ENCODE assay signal across 8 mouse cellular contexts in the genomic region with DNA sequence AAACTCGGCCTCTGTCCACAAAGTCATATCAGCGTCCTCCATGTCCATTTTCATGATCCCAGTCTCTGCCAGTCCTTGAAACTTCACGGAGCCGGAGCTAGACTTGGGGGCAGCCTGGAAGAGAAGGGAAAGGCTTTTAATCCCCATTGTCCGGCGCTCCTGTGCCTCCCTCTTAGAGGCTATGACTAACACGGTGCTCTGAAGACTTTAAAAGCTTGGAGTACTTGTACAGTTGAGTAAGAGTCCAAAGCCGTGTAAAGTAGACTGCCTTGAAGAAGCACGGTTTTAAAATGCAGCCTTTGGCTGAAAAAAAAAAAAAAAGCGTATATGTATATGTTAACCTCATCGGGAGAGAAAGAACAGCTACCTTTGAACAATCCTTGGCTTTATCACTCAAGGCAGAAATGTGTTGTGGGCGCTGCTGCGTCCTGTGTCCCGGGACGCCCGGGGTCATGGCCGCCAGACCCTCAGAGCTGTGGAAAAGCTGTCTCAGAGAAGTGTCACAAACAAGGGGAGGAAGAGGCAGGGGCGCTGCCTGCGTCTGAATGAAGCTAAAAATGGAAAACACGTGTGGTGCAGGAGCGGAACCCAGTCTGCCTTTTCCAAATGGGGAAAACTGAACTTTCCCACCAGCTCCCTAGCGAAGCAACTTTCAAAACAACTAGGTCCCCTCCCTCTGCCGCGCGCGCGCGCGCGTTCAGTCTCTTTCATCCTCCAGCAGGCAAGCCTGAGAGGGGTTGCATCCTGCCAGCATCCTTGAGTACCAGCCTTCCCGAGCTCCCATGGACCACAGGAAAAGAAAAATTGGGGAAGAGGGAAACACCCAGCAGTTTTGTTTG.
DNase-seq lines count a peak whose midpoint lies in the region; ATAC-seq and TF ChIP-seq lines count a peak whose summit lies in the region.

No protein-coding gene starts in this region.

- TF ChIP-seq POLR2A in olfactory bulb, adult 2 months (IDR thresholded peaks at IDR 0.05; ENCODE audit: insufficient read depth, low read depth, low read length) = no peak

- TF ChIP-seq CTCF in liver, embryonic 14.5 days (IDR thresholded peaks at IDR 0.05; ENCODE audit: low read depth) = no peak
- no peak for TF ChIP-seq CTCF in olfactory bulb, adult 2 months (IDR thresholded peaks at IDR 0.05; ENCODE audit: insufficient read depth, low read depth, low read length)

- no peaks in the 10 kb centered on the region for H3K9me3 ChIP-seq in forebrain, embryonic 13.5 days (replicated peaks)
- no peaks in the 10 kb centered on the region for H3K9me3 ChIP-seq in hindbrain, embryonic 15.5 days
- no peaks in the 10 kb centered on the region for H3K9me3 ChIP-seq in liver, embryonic 14.5 days (ENCODE audit: control insufficient read depth, low read length)

- peaks cover 52% of the 10 kb centered on the region for H3K27me3 ChIP-seq in forebrain, embryonic 13.5 days
- H3K27me3 ChIP-seq in hindbrain, embryonic 15.5 days = peaks cover 31% of the 10 kb centered on the region
- H3K27me3 ChIP-seq in liver, embryonic 14.5 days (ENCODE audit: control insufficient read depth, insufficient read depth, low read length) = peaks cover 24% of the 10 kb centered on the region

- ATAC-seq in forebrain, embryonic 13.5 days = no peak
- ATAC-seq in hindbrain, embryonic 15.5 days (ENCODE audit: low FRiP score, low read depth) = no peak
- no peak for ATAC-seq in liver, embryonic 14.5 days (ENCODE audit: insufficient read depth)

- WGBS in forebrain, embryonic 13.5 days = under 1% methylated on average over 31 of the region's 31 CpGs
- 2% methylated on average over 31 of the region's 31 CpGs for WGBS in hindbrain, embryonic 15.5 days
- 6% methylated on average over 31 of the region's 31 CpGs for WGBS in liver, embryonic 14.5 days (ENCODE audit: insufficient replicate concordance)
- 10% methylated on average over 31 of the region's 31 CpGs for WGBS in olfactory bulb, adult 2 months

- H3K9ac ChIP-seq in forebrain, embryonic 13.5 days = no peak overlapping the region; the same call in 1 of the 2 replicates
- H3K9ac ChIP-seq in hindbrain, embryonic 15.5 days = no peak overlapping the region
- no peak overlapping the region; the same call in 1 of the 2 replicates for H3K9ac ChIP-seq in liver, embryonic 14.5 days (replicated peaks)

- H3K4me2 ChIP-seq in forebrain, embryonic 13.5 days = peak overlapping the region; percentile 97
- H3K4me2 ChIP-seq in hindbrain, embryonic 15.5 days = peak overlapping the region; percentile 99
- peak overlapping the region; percentile 88 for H3K4me2 ChIP-seq in liver, embryonic 14.5 days (ENCODE audit: low read depth)

- no peak for TF ChIP-seq EP300 in liver, embryonic 14.5 days (IDR thresholded peaks at IDR 0.05; ENCODE audit: low read depth)

- H3K4me1 ChIP-seq in forebrain, embryonic 13.5 days = peaks cover 31% of the 10 kb centered on the region
- H3K4me1 ChIP-seq in hindbrain, embryonic 15.5 days (replicated peaks) = peaks cover 28% of the 10 kb centered on the region
- peaks cover 3 to 9% of the 10 kb centered on the region in 2 experiments for H3K4me1 ChIP-seq in liver, embryonic 14.5 days (replicated peaks; ENCODE audit: control insufficient read depth in 2 of 2, insufficient read depth in 2 of 2, low read length in 1 of 2)
- H3K4me1 ChIP-seq in olfactory bulb, adult 2 months (ENCODE audit: control insufficient read depth, insufficient read depth, low read length) = peaks cover 8% of the 10 kb centered on the region

- no peaks in the 10 kb centered on the region for H3K36me3 ChIP-seq in forebrain, embryonic 13.5 days (ENCODE audit: poor library complexity, severe bottlenecking)
- no peaks in the 10 kb centered on the region for H3K36me3 ChIP-seq in hindbrain, embryonic 15.5 days
- no peaks in the 10 kb centered on the region for H3K36me3 ChIP-seq in liver, embryonic 14.5 days (replicated peaks; ENCODE audit: control insufficient read depth, insufficient read depth, low read depth)

- H3K27ac ChIP-seq in forebrain, embryonic 13.5 days = no peak overlapping the region
- no peak overlapping the region for H3K27ac ChIP-seq in hindbrain, embryonic 15.5 days (replicated peaks)
- no peak overlapping the region for H3K27ac ChIP-seq in liver, embryonic 14.5 days
- no peak overlapping the region for H3K27ac ChIP-seq in olfactory bulb, adult 2 months (ENCODE audit: insufficient read depth, low read depth, low read length)

- peak; percentile 24 for DNase-seq in urinary bladder, postnatal 14 days (ENCODE audit: low spot score)
- no peak for DNase-seq in urinary bladder, adult 18-20 months (ENCODE audit: low spot score in 2 of 2)
- no peak for DNase-seq in liver, embryonic 14.5 days (ENCODE audit: low read depth in 3 of 3, low spot score in 3 of 3)
- no peak for DNase-seq in cerebellum, postnatal 36 days
- DNase-seq in yolk sac, embryonic 10.5 days (ENCODE audit: low spot score) = no peak

- peak overlapping the region; percentile 59 for H3K4me3 ChIP-seq in forebrain, embryonic 13.5 days
- peak overlapping the region; percentile 77 for H3K4me3 ChIP-seq in hindbrain, embryonic 15.5 days
- peak overlapping the region; percentile 46 to 60 for H3K4me3 ChIP-seq in liver, embryonic 14.5 days (ENCODE audit: insufficient read depth in 1 of 2, low read depth in 2 of 2, low read length in 2 of 2)
- peak overlapping the region; percentile 35 for H3K4me3 ChIP-seq in olfactory bulb, adult 2 months (ENCODE audit: insufficient read depth, low read depth, low read length)
